In the genomic region with DNA sequence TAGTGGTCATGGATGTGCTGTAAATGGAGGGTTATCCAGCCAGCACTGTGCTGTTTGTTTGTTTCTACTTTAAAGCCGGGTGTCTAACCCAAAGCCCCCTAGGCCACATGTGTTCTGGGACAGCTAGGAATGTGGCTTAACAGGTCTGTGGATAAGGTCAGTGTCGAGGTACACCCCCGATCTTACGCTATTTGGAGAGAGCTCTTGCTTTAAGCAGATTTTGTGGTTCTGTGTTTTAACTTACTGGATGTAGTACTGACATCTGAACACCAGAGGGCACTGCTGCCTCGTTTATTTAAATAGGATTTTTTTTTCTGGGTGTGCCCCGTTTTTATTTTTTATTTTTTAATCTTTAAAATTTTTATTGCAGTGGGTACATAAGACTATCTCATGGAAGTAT, we compare ENCODE assay signal across 9 mouse cellular contexts. TPM values are rescaled to one million over a fixed set of nuclear protein-coding genes. Genes with fewer than 3 reads are reported as not detected.
DNase-seq lines count a peak whose midpoint lies in the region; ATAC-seq and TF ChIP-seq lines count a peak whose summit lies in the region.
"Had no signal": no experiment of that assay in that cellular context is flagged by ENCODE, and none has a peak within 500 bp of the region (broad histone marks: within the 10 kb centered on the region; RNA-seq: fewer than 3 reads in every experiment).

No protein-coding gene starts in this region.

- 12% methylated on average over 6 of the region's 6 CpGs for WGBS in intestine, postnatal 0 days
- WGBS in intestine, embryonic 15.5 days, result 15% methylated on average over 6 of the region's 6 CpGs
- 9% methylated on average over 6 of the region's 6 CpGs for WGBS in embryonic facial prominence, embryonic 13.5 days
- WGBS in midbrain, embryonic 14.5 days, result 23% methylated on average over 6 of the region's 6 CpGs

- H3K4me3 ChIP-seq in intestine, postnatal 0 days (ENCODE audit: low read depth, low read length), result no peak overlapping the region
- no peak overlapping the region for H3K4me3 ChIP-seq in intestine, embryonic 15.5 days (replicated peaks)
- H3K4me3 ChIP-seq in embryonic facial prominence, embryonic 13.5 days, result no peak overlapping the region
- H3K4me3 ChIP-seq in midbrain, embryonic 14.5 days (replicated peaks; ENCODE audit: low read depth, low read length), result no peak overlapping the region
- H3K4me3 ChIP-seq: limb, embryonic 15.5 days; stomach, embryonic 15.5 days had no signal

- no peak overlapping the region for H3K9ac ChIP-seq in intestine, postnatal 0 days (ENCODE audit: low read depth, low read length)
- no peak overlapping the region for H3K9ac ChIP-seq in intestine, embryonic 15.5 days
- H3K9ac ChIP-seq in embryonic facial prominence, embryonic 13.5 days, result no peak overlapping the region
- H3K9ac ChIP-seq in midbrain, embryonic 14.5 days (replicated peaks; ENCODE audit: low read length), result no peak overlapping the region
- H3K9ac ChIP-seq: limb, embryonic 15.5 days; stomach, embryonic 15.5 days had no signal

- no peaks in the 10 kb centered on the region for H3K36me3 ChIP-seq in intestine, postnatal 0 days (ENCODE audit: control insufficient read depth, insufficient read depth)
- H3K36me3 ChIP-seq in intestine, embryonic 15.5 days, result no peaks in the 10 kb centered on the region
- no peaks in the 10 kb centered on the region for H3K36me3 ChIP-seq in embryonic facial prominence, embryonic 13.5 days
- no peaks in the 10 kb centered on the region for H3K36me3 ChIP-seq in midbrain, embryonic 14.5 days (ENCODE audit: control insufficient read depth, insufficient read depth, low read length)
- H3K36me3 ChIP-seq: limb, embryonic 15.5 days; stomach, embryonic 15.5 days had no signal

- peak overlapping the region; percentile 47 for H3K4me2 ChIP-seq in intestine, postnatal 0 days (replicated peaks; ENCODE audit: low read depth)
- H3K4me2 ChIP-seq in intestine, embryonic 15.5 days (replicated peaks), result no peak overlapping the region
- H3K4me2 ChIP-seq in embryonic facial prominence, embryonic 13.5 days, result peak overlapping the region; percentile 28; the same call in 1 of the 2 replicates
- H3K4me2 ChIP-seq in midbrain, embryonic 14.5 days (ENCODE audit: low read length), result no peak overlapping the region
- H3K4me2 ChIP-seq: limb, embryonic 15.5 days; stomach, embryonic 15.5 days had no signal

- no peak overlapping the region for H3K27ac ChIP-seq in intestine, postnatal 0 days (ENCODE audit: low read depth, low read length)
- no peak overlapping the region for H3K27ac ChIP-seq in intestine, embryonic 15.5 days
- H3K27ac ChIP-seq in embryonic facial prominence, embryonic 13.5 days, result no peak overlapping the region
- no peak overlapping the region for H3K27ac ChIP-seq in midbrain, embryonic 14.5 days (replicated peaks; ENCODE audit: low read depth, low read length)
- H3K27ac ChIP-seq: limb, embryonic 15.5 days; stomach, embryonic 15.5 days had no signal

- no peak for ATAC-seq in intestine, postnatal 0 days
- ATAC-seq in intestine, embryonic 15.5 days, result no peak
- no peak for ATAC-seq in embryonic facial prominence, embryonic 13.5 days (ENCODE audit: insufficient number of reproducible peaks, insufficient read depth, low FRiP score, low TSS enrichment, low read depth)
- no peak for ATAC-seq in midbrain, embryonic 14.5 days (ENCODE audit: low FRiP score, low TSS enrichment)
- no peak for ATAC-seq in cerebellum, adult (ENCODE audit: insufficient number of reproducible peaks, low FRiP score, low TSS enrichment)

- DNase-seq in 416B (ENCODE audit: low read depth), result peak; percentile 83
- DNase-seq in CD4-positive helper T cell, adult 2 months (ENCODE audit: low read depth, low spot score), result peak; percentile 64
- peak; percentile 87 for DNase-seq in midbrain, embryonic 14.5 days

- no peaks in the 10 kb centered on the region for H3K9me3 ChIP-seq in intestine, postnatal 0 days (ENCODE audit: control insufficient read depth)
- no peaks in the 10 kb centered on the region for H3K9me3 ChIP-seq in intestine, embryonic 15.5 days
- H3K9me3 ChIP-seq in embryonic facial prominence, embryonic 13.5 days, result no peaks in the 10 kb centered on the region
- H3K9me3 ChIP-seq in midbrain, embryonic 14.5 days (ENCODE audit: control insufficient read depth, low read length), result no peaks in the 10 kb centered on the region
- H3K9me3 ChIP-seq: limb, embryonic 15.5 days; stomach, embryonic 15.5 days had no signal

- TF ChIP-seq CTCF in intestine, postnatal 0 days (IDR thresholded peaks at IDR 0.05; ENCODE audit: low read depth), result peak; percentile 75

- H3K27me3 ChIP-seq in intestine, postnatal 0 days (replicated peaks; ENCODE audit: control insufficient read depth, insufficient read depth, low read length), result no peaks in the 10 kb centered on the region
- H3K27me3 ChIP-seq in intestine, embryonic 15.5 days (replicated peaks), result no peaks in the 10 kb centered on the region
- no peaks in the 10 kb centered on the region for H3K27me3 ChIP-seq in embryonic facial prominence, embryonic 13.5 days
- H3K27me3 ChIP-seq in midbrain, embryonic 14.5 days (ENCODE audit: control insufficient read depth, insufficient read depth, low read length), result no peaks in the 10 kb centered on the region
- H3K27me3 ChIP-seq: limb, embryonic 15.5 days; stomach, embryonic 15.5 days had no signal

- H3K4me1 ChIP-seq in intestine, postnatal 0 days (replicated peaks; ENCODE audit: control insufficient read depth, insufficient read depth, low read length), result no peaks in the 10 kb centered on the region
- no peaks in the 10 kb centered on the region for H3K4me1 ChIP-seq in intestine, embryonic 15.5 days (replicated peaks)
- peaks cover 5% of the 10 kb centered on the region for H3K4me1 ChIP-seq in embryonic facial prominence, embryonic 13.5 days
- H3K4me1 ChIP-seq in midbrain, embryonic 14.5 days (ENCODE audit: control insufficient read depth, insufficient read depth, low read length), result no peaks in the 10 kb centered on the region
- H3K4me1 ChIP-seq: stomach, embryonic 15.5 days had no signal

RNA-seq across cellular contexts. Expression of a gene that starts 21.2 kb away (rescaled TPM):
- 9.9 and 10.3 TPM in 2 replicates for polyA plus RNA-seq in intestine, postnatal 0 days (2015; fragmentation: Nextera tagmentation; extraction: Ambion mirVana)
- polyA plus RNA-seq in intestine, embryonic 15.5 days (2015; fragmentation: Nextera tagmentation; extraction: Ambion mirVana), result 9.5 and 10.1 TPM in 2 replicates
- polyA plus RNA-seq in embryonic facial prominence, embryonic 13.5 days (2015; fragmentation: Nextera tagmentation; extraction: Ambion mirVana), result 19.9 and 23.4 TPM in 2 replicates
- polyA plus RNA-seq in midbrain, embryonic 14.5 days (2014; fragmentation: Nextera tagmentation; extraction: Ambion mirVana), result 1.7 and 2.8 TPM in 2 replicates

RNA-seq across cellular contexts. Expression of a gene that starts 29.4 kb away (rescaled TPM):
- 0.08 and 0.12 TPM in 2 replicates for polyA plus RNA-seq in intestine, postnatal 0 days (2015; fragmentation: Nextera tagmentation; extraction: Ambion mirVana)
- 0.18 and 0.25 TPM in 2 replicates for polyA plus RNA-seq in intestine, embryonic 15.5 days (2015; fragmentation: Nextera tagmentation; extraction: Ambion mirVana)
- polyA plus RNA-seq in embryonic facial prominence, embryonic 13.5 days (2015; fragmentation: Nextera tagmentation; extraction: Ambion mirVana), result 1.5 and 3.2 TPM in 2 replicates
- 0.18 and 0.20 TPM in 2 replicates for polyA plus RNA-seq in midbrain, embryonic 14.5 days (2014; fragmentation: Nextera tagmentation; extraction: Ambion mirVana)

Comparison
In these comparisons a context has a peak if more than half of its experiments do, and no peak if none do; other contexts are left out.
1. H3K4me2 ChIP-seq: peak in intestine, postnatal 0 days (single experiment) and embryonic facial prominence, embryonic 13.5 days (single experiment); none in intestine, embryonic 15.5 days (single experiment) and midbrain, embryonic 14.5 days (single experiment).
2. Peak in every context shown above with its lines, with median percentiles within 50 percentile points of each other: DNase-seq.